Mouse (Mus musculus) adrenal gland, postnatal 14 days (tissue): ENCODE data around the gene Egflam. TPM values are rescaled to one million over a fixed set of nuclear protein-coding genes. Genes with fewer than 3 reads are reported as not detected.

Experiments used
- DNase-seq: peaks from one replicate; pipeline ENCODE4 v3.0.0; 2021; ENCODE audit warnings: mixed read lengths
- long read RNA-seq, 2 experiments: library from polyadenylated mRNA; stranded (forward); transcript quantifications; one replicate each; pipeline ENCODE4 v2.0.0; 2021
- total RNA-seq: library from RNA; stranded (reverse); gene quantifications from 2 replicates; pipeline ENCODE4 v1.2.3, GENCODE M21; 2021

Gene Egflam
- 6.2 and 6.3 TPM in 2 replicates for total RNA-seq
- long read RNA-seq, experiment 1, full-length matches to known transcripts: 2 of 3 reads
- long read RNA-seq, experiment 1, partial matches to known transcripts: 0 of 3 reads
- long read RNA-seq, experiment 1, other reads (novel, unspliced or antisense): 1 of 3 reads
- long read RNA-seq, experiment 2, full-length matches to known transcripts: 2 of 5 reads
- long read RNA-seq, experiment 2, partial matches to known transcripts: 2 of 5 reads
- long read RNA-seq, experiment 2, other reads (novel, unspliced or antisense): 1 of 5 reads

DNA sequence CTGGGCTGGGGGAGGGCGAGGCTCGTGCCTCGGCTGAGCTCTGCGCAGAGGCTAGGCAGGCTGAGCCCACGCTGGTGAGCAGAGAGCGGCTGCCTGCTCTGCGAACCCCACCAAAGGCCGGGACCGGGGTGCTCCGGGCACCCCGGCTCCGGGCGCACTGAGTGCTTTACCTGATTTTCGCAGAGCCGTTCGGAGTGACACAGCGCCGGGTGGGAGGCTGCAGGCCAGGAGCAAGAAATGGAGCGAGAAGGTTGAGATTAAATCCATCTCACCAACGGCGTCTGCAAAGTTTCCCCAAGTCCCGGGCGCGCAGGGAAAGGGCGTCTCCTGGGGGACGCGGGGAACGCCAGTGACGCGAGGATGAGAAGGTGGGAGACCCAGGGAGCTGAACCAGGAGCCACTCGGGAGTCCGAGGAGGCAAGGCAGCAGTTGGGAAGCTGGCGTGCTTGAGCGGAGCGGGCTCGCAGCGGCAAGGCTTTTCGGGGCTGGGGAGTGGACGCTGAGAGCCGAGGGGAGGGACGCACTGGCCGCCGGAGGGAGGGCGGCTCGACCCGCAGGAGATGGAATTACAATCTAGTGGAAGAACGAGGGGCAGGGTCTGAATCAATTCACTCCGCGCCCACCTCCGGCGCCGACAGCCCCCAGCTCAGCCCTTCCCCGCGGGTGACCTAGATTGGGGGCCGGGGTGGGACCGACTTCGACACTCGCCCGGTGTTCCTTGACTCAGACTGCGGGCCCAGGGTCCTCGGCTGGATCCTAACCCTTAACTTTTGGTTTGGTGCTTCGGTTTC, at the start of gene Egflam:
TSS of gene Egflam (minus strand) at position 578 of the 791 bp plus-strand sequence.
- peak; percentile 46 for DNase-seq

DNA sequence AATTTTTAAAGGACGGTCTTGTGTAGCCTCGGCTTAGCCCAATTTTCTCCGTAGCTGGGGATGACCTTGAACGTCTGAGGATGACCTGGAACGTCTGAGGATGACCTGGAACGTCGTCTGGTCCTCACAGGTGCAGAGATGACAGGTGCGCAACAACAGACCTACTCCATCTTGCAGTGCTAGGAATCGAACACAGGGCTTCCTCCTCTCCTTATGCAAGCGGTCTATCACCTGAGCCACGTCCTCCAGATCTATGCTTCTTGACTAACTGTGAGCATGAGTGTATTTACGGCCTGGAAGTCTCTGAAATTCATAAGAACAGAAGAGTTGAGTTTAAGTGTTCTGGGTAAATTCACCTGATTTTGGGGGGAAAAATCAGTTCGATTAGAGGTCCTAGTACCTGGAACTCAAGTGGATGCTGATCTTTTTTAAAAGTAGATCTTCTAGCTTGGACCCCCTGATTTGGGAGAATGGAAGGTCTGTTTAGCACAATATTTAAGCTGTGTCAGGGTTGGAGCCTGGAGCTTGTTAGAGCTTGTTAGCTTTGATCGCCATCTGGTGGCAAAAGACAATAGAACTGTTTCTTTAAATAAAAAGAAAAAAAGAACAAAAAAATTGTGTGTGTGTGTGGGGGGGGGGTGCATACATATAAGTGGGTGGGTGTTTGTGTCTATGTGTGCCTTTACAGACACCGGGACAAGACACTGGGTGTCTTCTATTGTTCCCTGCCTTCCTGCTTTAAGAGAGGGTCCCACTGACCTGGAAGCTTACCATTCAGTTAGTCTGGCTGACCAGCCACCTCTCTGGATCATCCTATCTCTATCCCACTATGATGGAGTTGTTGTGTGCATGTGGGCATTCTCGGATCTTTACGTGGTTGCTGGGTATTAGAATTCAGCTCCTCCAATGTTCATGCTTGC, 45.5 kb upstream of the Egflam start:
- DNase-seq: peak; percentile 11

- no peak for DNase-seq
These were observed 44.2 kb upstream of the Egflam start for GRCm38 (mm10) chr15:7442148-7443100.

GRCm38 (mm10) chr15:7424282-7424681, 26.1 kb upstream of the Egflam start:
- DNase-seq: no peak

DNA sequence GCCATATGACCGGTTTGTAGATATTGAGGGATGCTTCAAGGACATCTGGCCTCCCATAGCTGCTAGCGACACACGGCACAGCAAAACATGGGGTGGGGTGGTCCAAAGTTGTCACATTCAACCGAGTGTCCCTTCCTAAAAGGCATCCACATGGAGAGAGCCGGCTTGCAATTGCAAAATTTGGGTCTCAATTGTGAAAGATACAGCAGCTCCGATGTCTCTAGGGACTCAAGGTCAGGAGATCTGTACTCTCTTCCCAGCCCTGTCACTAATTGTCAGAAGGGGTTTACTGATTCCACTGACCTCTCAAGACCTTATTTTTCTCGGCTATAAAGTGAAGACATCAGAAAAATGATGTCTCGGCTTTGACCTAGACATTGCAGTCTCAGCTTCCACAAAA, 6.3 kb upstream of the Egflam start:
- no peak for DNase-seq

- peak; percentile 8 for DNase-seq
These were observed 680 bp upstream of the Egflam start for GRCm38 (mm10) chr15:7398609-7399540.

DNA sequence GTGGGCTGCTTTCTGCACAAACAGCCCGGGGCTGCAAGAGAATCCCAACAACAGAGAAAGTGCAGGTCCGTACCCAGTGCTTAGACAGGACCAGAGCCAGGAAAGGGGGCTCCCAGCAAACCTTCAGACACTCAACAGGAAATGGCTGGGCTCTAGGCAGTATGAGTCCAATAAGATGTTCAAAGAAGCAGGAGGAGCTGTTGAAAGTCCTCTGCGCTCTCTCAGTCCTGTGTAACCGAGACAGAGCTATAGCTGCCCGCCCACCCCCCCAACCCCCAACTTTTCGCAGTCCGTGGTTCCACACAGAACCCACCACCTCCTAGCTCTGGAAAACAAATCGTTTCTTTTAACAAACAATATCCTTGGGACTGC, 763 bp downstream of the Egflam start:
- no peak for DNase-seq

GRCm38 (mm10) chr15:7383349-7383748, 14.8 kb downstream of the Egflam start:
- no peak for DNase-seq

DNA sequence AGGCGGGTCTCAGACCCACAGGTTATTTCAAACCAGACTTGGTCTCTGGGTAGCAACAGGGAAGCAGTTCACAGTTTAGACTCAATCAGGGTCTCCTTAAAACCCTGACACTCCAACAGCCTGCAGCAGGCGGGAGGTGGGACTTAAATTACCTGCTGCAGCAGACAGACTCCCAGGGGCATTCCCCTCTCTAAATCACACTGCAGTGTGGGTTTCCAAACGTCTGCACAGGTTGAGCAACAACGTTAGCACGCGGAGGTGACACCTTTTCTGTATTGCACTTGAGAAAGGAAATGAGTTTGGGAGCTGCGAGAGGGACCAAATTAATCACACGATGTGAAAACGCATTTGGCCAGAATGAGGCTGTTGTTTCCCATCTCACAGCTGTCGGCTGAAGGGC, 15.7 kb downstream of the Egflam start:
- no peak for DNase-seq

- no peak for DNase-seq
These were observed 45.6 kb downstream of the Egflam start for GRCm38 (mm10) chr15:7352635-7353051.

GRCm38 (mm10) chr15:7340703-7341309, 57.4 kb downstream of the Egflam start:
- DNase-seq: no peak

GRCm38 (mm10) chr15:7334517-7335298, 63.5 kb downstream of the Egflam start:
- no peak for DNase-seq

DNA sequence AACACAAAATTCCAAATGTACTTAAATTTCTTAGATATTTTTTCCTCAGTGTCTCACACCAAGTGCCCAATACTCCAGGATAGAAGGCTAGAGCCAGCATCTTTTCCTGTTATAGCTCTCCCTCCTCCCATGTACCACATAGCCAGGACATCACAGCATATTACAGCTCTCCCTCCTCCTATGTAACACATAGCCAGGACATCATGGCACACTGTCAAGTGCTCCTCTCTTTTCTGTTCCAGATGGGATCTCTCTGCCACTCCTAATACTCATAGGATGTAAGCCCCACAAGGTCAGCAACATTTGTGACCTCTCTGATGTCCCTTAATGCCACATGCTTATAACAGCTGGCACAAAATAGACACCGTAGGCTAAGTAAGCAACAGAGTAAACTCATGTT, 65.3 kb downstream of the Egflam start:
- no peak for DNase-seq

DNA sequence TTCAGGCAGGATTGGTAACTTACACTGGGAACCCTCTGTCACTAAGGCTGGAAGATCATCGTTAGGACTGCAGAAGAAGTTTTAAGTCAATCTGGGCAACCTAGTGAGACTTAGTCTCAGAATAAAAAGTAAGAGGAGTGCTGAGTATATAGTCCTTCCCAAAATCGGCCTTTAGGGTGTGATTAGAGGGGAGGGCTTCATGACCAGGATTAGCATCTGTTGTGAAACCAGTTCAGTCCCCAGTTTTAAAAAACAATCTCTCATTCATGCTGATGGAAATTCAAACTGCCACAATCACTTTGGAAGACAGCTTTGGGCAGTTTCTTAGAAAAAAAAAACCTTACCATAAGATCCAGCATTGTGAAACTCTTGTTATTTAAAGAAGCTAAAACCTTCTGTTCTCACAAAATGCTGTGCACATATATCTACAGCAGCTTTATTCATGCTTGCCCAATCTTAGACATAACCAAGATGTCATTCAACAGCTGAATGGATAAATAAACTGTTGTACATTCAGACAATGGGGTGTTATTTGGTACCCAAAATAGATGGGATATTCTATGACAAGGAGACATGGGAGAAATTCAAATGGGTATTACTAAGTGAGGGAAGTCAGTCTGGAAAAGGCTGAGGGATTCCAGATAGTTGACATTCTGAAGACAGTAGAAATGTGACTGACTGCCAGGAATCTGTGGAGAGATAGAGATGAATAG, 75.4 kb downstream of the Egflam start:
- DNase-seq: no peak

DNA sequence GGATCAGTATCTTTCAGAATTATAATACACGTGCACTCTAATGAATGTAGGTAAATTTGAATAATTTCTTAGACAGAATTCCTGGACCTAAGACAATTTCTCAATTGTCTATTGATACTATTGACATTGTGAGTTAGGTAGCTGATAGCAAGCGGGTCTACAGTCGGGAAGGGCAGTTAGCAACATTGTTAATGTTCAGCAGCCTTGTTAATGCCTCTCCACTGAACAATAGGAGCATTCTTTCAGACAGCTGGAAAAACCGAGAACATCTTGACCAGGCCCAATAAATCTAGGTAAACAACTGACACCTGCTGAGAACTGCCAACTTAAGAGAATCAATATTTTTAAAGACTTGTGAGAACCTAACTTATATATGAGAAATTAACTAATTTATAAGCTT, 77.3 kb downstream of the Egflam start:
- no peak for DNase-seq

DNA sequence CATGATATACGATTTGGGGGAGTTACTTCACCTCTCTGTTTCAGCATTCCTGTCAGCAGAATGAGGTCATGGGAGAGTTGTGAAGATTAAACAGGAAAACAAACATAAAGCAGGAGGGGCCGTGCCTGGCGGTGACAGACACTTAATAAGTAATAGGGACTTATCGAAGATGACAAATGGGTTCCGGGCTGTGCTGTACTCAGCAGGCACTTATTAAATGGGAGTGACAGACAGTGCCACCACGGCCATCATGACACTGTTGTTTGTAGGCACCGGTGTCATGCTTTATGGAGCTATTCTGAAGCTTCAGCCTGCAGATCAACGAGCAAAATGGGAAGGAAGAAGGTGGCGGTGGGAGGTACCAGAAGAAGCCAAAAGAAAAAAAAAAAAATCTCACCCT, 82.7 kb downstream of the Egflam start:
- DNase-seq: no peak

DNA sequence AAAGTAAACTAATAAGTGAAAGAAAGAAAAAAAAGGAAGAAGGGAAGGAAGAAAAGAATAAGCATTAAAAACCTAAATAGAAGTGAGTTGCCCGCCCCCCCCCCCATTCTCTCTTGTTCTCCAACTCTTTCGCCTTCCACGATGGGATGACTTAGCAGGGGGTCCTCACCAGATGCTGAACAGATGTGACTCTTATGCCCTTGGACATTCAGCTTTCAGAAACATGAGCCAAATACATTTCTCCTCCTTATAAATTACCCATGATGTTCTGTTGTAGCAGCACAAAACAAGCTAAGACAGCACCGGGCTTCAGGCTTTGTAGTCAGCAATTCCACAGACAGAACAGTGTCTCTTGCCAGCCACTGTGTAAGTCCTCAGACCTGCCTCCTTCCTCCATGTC, 89.5 kb downstream of the Egflam start:
- DNase-seq: no peak

DNA sequence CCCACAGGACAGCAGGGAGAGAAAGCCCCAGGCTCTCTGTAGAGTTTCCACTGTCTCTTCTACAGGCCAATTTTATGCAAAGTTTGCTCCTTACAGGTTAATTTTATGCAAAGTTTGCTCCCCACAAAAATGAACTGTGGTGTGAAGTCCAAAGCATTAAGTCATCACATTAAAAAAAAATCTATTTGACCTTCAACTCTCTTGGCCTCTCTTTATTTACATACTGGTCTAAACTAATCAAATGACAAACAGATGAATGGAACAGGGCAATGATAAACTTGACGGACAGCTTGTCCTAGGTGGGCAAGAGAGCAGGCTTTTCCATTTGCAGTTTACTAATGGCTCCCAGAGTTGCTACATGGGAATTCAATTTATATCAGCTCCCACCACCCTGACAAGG, 98.3 kb downstream of the Egflam start:
- no peak for DNase-seq
